Mouse (Mus musculus): ENCODE measurements around the gene Epsti1. TPM values are rescaled to one million over a fixed set of nuclear protein-coding genes. Genes with fewer than 3 reads are reported as not detected.

The Epsti1 gene
- total RNA-seq, 2 experiments from 2014 or later = 93.9 to 204 TPM

DNA sequence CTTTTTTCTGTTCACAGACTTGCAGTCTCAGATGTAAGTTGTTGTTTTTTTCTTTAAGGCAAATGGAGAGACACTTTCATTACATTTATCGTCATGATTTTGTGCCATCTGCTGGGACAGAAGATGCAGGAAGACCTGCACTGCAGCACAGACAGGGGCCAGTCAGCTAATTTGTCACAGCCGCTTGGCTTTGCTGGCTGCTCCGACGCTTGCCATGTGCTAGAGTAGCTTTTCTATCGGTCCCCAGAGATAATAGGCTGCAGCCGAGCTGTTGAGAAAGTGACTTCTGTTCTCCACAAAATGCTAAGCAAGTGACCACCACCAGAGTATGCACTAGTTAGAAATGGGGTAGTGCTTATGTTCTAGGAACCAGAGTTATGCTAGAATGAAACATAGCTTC lies 104.0 kb downstream of the Epsti1 start:
- no peak for ATAC-seq (ENCODE audit: poor library complexity, severe bottlenecking)

DNA sequence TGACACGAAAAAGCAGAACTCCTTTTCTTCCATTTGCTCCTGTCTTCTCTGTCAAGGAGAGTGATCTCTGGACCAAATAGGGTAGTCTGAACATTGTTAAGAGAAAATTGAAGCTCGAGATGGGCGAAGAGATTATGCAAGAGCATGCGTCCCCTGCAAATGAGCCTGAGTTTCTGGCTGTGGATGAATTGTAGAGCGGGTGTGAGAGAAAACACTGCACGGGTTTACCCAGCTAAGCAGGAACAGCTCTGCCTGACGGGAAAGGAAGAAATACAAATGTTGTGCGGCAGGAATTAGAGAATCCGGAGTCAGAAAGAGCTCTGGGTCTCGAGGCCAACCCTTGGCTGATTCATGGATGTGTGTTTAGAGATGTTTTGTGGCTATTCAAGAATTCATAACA lies 107.8 kb downstream of the Epsti1 start:
- ATAC-seq (ENCODE audit: poor library complexity, severe bottlenecking) = no peak

DNA sequence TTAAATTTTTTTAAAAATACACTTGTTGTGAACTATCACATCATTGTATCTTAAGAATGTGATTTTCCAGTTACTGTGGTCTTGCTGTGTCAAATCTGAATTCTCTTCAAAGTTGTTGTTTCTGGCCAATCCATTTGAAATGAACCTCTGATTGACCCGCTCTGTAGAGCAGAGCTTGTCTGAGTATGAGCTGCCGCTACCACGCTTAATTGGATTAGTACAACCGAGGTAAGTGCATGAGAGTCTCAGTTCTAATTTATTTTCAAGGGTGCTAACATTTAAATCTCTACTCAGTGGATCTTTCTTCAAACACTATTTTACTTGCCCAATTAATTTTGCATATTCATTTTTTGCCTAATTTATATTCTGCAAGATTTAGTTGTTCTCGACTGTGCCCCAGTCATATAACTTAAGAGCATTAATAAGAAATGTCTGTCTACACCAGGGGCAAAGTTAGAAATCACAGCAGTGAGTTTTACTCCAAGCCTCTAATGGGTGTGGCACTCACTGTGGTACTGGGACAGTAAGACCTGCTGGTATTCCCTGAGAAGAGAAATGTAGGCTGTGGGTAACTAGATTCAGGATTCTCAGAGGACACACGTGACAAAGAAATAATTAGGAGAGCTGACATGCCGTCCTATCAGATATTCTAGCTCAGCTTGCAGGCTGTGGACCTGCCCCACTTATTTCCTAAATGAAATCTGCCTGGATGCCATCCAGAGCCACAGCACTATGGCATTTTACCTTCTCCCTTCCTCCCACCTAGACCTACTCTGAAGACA lies 111.7 kb downstream of the Epsti1 start:
- no peak for ATAC-seq (ENCODE audit: poor library complexity, severe bottlenecking)

DNA sequence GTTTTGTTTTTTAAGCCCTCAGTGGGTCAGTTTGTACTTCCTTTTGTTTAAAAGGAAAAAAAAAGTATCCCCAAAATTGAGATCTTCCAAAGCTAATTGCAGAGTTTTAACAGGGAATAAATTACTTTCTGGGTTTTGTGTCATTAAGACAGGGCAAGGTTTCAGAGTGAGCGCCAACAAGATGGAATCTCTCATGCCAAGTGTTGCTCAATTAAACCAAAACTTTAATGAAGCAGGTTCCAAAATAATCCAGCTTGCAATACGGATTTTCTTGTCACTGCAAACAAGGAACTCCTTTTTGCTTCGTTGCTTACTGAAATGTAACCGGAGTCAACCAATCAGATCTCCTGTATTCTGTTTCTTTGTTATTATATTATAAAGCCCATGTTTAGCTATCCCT lies 112.4 kb downstream of the Epsti1 start:
- no peak for ATAC-seq (ENCODE audit: poor library complexity, severe bottlenecking)

DNA sequence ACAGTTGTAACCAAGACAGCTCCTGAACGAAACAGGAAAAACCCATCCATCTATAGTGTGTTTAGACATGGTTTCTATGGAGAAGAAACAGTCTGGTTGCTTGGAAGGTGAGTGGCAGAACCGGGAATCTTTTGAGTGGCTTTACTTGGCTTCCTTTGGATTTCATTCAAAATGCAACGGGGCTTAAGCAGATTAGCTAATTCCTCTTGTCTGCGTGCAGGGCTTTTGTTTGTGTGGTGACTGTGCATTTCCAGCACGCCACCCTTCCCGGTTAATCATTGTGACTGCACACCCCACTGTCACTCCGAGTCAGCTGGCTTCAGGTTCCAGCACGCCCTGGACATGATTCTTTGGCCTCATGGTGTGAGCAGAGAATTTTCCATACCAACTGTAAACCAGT lies 115.9 kb downstream of the Epsti1 start:
- no peak for ATAC-seq (ENCODE audit: poor library complexity, severe bottlenecking)

DNA sequence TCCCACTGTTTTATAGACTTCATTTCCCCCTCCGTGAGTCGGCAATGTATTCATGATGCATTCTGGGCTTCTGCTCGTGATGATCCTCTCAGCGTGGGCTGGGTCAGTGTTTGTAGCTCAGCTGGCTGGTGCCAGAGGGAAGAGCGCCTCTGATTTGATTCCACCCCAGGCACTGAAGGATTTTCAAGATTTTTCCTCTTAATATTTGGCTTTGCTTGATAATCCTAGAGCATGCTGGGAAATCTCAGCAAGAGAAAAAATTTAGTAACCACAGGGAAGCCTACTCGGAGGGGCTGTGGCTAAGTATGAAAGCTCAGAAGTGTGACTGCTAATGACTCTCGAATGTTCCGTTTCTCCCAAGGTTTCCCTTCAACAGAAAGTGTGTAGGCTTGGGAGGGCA lies 134.8 kb downstream of the Epsti1 start:
- no peak for ATAC-seq (ENCODE audit: poor library complexity, severe bottlenecking)

DNA sequence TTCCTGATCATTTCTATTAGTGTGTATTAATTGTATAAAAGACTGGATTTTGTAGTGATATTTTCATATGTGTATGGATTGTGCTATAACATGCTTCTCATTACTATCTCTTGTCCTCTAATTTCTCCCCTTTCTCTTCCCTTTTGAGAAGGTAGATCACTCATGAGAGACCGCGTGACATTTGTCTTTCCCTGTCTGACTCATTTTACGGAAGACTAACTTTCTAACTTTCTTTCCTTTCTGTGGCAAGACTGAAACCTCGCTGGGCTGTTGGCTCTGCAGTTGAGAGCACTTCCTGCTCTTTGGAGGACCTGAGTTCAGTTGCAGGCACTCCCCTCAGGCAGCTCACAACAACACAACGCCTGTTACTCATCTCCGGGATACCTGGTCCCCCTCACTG lies 136.6 kb downstream of the Epsti1 start:
- ATAC-seq (ENCODE audit: poor library complexity, severe bottlenecking) = no peak

DNA sequence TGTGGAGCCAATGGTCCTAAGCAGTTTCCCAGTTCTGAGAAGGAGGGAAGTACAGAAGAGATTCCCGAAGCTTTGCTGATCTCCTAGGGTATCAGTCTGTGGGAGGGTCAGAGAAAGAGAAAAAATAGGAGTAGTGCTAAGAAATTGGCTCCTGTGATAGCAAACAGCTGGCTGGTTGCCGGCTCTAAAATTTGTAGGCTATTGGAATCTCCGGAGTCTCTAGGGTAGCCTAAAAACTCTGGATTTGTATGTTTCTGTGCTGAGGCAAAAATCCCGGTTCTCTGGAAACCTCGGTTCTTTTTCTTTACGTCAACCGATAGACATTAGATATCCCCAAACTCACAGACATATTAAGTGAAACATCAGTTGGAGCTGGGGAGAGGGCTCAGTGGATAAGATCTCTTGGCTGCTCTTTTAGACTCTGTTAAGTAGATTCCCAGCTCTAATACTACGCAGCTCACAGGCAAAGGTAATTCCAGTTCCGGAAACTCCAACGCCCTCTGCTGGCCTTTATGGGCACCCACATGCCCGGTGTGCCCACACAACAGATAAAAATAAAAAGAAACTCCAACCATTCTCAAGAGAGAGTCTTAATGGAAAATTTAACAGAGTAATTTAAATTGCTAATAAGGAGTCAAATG lies 138.0 kb downstream of the Epsti1 start:
- ATAC-seq (ENCODE audit: poor library complexity, severe bottlenecking) = no peak

DNA sequence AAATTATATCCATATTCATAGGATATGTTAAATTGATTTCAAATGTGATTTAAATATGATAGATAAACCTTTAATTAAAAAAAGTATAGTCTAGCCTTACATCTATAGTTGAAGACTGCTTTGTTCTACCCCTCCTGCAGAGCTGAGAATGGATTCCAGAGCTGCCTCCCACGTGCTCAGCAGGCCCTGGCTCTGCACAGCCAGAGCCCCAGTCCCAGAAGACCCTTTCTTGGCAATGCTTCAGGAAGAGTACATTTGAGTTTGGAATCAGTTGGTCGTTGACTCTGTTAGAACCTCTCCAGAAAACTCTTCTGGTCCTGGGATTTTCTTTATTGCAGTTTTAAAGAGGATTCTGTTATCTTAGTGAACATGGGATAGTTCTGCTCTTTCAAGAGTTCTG lies 139.0 kb downstream of the Epsti1 start:
- no peak for ATAC-seq (ENCODE audit: poor library complexity, severe bottlenecking)

DNA sequence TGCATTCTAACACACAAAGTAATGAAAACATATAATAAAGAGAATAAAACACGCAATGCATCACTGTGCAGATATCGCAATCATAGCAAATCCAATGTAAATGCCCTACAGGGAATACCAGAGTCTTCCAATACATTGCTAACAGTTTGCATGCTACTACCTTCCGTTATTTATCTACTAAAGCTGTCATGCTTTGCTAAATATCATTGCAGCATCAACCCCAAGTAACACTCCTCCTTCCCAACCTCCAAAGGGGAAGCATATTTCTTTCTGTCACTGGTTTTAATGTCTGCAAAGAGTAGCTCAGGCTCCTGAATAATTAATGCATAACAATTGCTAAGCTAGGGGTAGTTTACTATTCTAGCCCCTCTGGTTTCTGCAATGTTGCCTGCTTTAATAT lies 144.2 kb downstream of the Epsti1 start:
- ATAC-seq (ENCODE audit: poor library complexity, severe bottlenecking) = no peak

DNA sequence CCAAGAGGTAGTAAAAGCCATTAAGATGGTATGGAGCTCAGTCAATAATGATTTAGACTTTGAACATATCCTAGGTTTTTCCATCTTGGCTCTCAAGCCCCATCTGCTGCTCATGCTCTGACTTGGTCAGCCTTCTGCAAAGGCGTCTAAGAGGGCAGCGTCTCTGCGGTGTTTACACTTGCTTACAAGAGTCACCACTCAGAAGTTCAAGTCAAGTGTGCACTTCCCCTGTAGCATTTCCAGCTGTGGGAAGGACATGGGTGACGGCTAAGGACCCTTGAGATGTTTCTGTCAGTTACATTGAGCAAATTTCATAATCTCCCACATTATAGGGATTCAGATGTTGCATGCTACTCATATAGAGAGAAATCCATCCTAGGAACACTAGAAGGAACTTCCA lies 144.6 kb downstream of the Epsti1 start:
- no peak for ATAC-seq (ENCODE audit: poor library complexity, severe bottlenecking)

Other genes with a start within 250 kb of the Epsti1 start
- gene Dnajc15, start 29.1 kb upstream of the Epsti1 start, total RNA-seq (2015) = 79.2 and 108 TPM in 2 replicates
- 62.0 and 70.3 TPM in 2 replicates for gene Dnajc15, start 29.1 kb upstream of the Epsti1 start, total RNA-seq (2017)
- gene Fam216b, start 184.8 kb downstream of the Epsti1 start, total RNA-seq (2015) = not detected in 2 replicates
- 0.11 TPM in 1 of 2 replicates, not detected in the other for gene Fam216b, start 184.8 kb downstream of the Epsti1 start, total RNA-seq (2017)

Data from megakaryocyte, adult 5-6 weeks (primary cell).